Mouse (Mus musculus) small intestine, adult 2 months (tissue): ENCODE data around the gene Exd1.

ENCODE experiments used
- CTCF ChIP-seq: fragments of 200-500 bp; IDR thresholded peaks from 2 replicates; pipeline ENCODE4 v1.5.1; 2012; ENCODE audit warnings: low read depth, mild to moderate bottlenecking, control low read depth, inconsistent platforms, low read length, moderate library complexity, mixed read lengths; ENCODE audit not compliant: insufficient replicate concordance, insufficient read length; ENCODE audit errors: extremely low read depth
- POLR2A ChIP-seq: fragments of 200-500 bp; IDR thresholded peaks from 2 replicates; pipeline ENCODE4 v1.6.1; 2012; ENCODE audit warnings: low read depth, mild to moderate bottlenecking, control low read depth, inconsistent platforms, low read length, moderate library complexity

DNA sequence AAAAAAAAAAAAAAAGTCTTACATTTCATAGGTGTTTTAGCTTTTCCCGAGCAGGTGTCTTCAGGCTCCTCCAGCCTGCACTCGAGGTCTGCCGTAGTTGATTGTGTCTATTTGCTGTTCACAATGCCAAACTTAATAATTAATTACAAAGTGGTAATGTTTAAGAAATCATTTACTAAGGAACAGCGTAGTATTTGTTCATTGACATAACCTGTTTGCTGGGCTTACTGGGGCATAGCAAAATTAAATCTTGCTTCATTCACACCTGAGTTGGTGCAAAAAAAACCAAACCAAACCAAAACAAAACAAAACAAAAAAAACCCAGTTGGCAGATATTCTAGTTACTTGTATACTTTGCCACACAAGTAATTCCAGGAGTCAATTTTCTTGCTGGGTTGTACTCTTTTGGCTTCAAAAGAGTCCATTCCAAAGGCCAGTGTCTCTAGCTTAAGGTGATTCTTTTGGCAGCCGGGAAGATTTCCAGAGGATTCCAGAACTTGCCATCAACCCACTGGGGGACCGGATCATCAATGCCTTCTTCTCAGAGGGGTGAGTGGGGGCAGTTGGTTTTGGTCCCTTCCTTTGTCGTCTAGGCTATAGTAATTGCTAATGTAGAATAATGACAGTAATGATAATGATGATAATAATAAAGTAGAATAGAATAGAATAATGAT is 18.9 kb upstream of the Exd1 start:
- no peak for TF ChIP-seq CTCF
- no peak for TF ChIP-seq POLR2A
